Mouse (Mus musculus) liver, embryonic 15.5 days (tissue): ENCODE data around the gene Hemk1. TPM values are rescaled to one million over a fixed set of nuclear protein-coding genes. Genes with fewer than 3 reads are reported as not detected.
"Not testable (repeated sequence)": the region's sequence is repeated elsewhere in the genome, so short reads cannot be mapped to it uniquely, and the experiment has no call there.

Experiments
- ATAC-seq: fragments of 200-750 bp; cut with Nextera tagmentation; 2 replicates; pipeline ENCODE4 v1.8.0; 2017; ENCODE audit warnings: moderate number of reproducible peaks, mild to moderate bottlenecking, moderate library complexity; ENCODE audit not compliant: insufficient read depth
- H3K27ac ChIP-seq: fragments of 300-500 bp; sonication (generic); replicated peaks from 2 replicates; pipeline ENCODE4 v1.5.1; 2015; ENCODE audit warnings: mild to moderate bottlenecking, inconsistent platforms
- H3K27me3 ChIP-seq: fragments of 300-500 bp; sonication (generic); 2 replicates; pipeline ENCODE4 v1.6.1; 2015; ENCODE audit warnings: mild to moderate bottlenecking, inconsistent platforms
- H3K36me3 ChIP-seq: fragments of 300-500 bp; sonication (generic); replicated peaks from 2 replicates; pipeline ENCODE4 v1.6.1; 2015; ENCODE audit warnings: moderate library complexity, mild to moderate bottlenecking, inconsistent platforms
- H3K4me1 ChIP-seq: fragments of 300-500 bp; sonication (generic); replicated peaks from 2 replicates; pipeline ENCODE4 v1.6.1; 2015; ENCODE audit warnings: inconsistent platforms
- H3K4me2 ChIP-seq: fragments of 300-500 bp; sonication (generic); 2 replicates; pipeline ENCODE4 v1.6.1; 2015; ENCODE audit warnings: moderate library complexity, mild to moderate bottlenecking, inconsistent platforms
- H3K4me3 ChIP-seq: fragments of 300-500 bp; sonication (generic); replicated peaks from 2 replicates; pipeline ENCODE4 v1.5.1; 2015; ENCODE audit warnings: mild to moderate bottlenecking, inconsistent platforms
- H3K9ac ChIP-seq: fragments of 300-500 bp; sonication (generic); 2 replicates; pipeline ENCODE4 v1.6.1; 2015; ENCODE audit warnings: moderate library complexity, mild to moderate bottlenecking, inconsistent platforms
- H3K9me3 ChIP-seq: fragments of 300-500 bp; sonication (generic); replicated peaks from 2 replicates; pipeline ENCODE4 v1.6.1; 2016; ENCODE audit warnings: inconsistent platforms
- WGBS: fragments of 180-500 bp; shearing (Covaris S2); methylation state at CpG from one replicate; pipeline ENCODE4 v1.1.7; 2015; ENCODE audit warnings: mixed read lengths; ENCODE audit not compliant: insufficient replicate concordance; 5-methylcytosine and 5-hydroxymethylcytosine counted together
- polyA plus RNA-seq: library from polyadenylated mRNA; unstranded; fragments of >200 nt; fragmentation: Nextera tagmentation; extraction: Ambion mirVana; gene quantifications from 2 replicates; pipeline ENCODE4 v1.2.1, GENCODE M21; 2015

Hemk1 gene
- polyA plus RNA-seq, 1 experiment from 2014 or later = 3.7 TPM

DNA sequence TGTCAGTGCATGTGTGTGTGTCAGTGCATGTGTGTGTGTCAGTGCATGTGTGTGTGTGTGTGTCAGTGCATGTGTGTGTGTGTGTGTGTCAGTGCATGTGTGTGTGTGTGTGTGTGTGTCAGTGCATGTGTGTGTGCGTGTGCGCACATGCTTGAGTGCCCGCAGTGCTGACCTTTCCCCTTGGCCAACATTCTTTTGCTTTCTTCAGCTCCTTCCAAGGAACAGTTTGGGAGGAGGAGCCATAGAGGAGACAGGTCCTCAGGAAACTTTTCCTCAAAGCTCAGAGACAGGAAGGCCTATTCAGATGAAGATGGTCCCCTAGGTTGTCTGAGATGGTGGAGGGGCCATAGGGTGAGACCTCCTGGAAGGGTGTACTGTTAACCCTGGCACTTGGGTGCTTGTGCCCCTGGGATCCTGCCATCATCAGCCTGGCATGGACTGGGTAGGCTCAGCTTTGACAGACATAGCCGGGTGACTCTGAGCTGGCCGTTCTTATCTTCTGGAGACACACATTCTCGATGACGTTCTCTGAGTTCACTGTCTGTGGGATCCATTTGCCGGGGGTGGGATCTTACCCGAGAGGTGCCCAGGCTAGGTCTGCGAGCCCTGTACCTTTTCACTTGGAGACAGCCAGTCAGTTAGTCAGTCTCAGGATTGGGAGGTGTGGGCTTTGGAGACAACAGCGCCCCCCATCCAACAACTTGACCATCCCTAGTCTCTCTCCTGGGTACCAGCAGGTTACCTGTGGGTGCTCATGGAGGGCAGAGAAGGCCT, 30.9 kb downstream of the Hemk1 start:
- peak overlapping the region; percentile 66 for H3K27ac ChIP-seq
- H3K27me3 ChIP-seq = no peaks in the 10 kb centered on the region
- peak overlapping the region; percentile 18; the same call in 1 of the 2 replicates for H3K9ac ChIP-seq
- no peaks in the 10 kb centered on the region for H3K36me3 ChIP-seq
- H3K9me3 ChIP-seq = no peaks in the 10 kb centered on the region
- ATAC-seq = peak; percentile 78
- H3K4me3 ChIP-seq = no peak overlapping the region; the same call in 1 of the 2 replicates
- peak overlapping the region; percentile 51 for H3K4me2 ChIP-seq
- 40% methylated on average over 11 of the region's 11 CpGs for WGBS
- H3K4me1 ChIP-seq = peaks cover 70% of the 10 kb centered on the region

DNA sequence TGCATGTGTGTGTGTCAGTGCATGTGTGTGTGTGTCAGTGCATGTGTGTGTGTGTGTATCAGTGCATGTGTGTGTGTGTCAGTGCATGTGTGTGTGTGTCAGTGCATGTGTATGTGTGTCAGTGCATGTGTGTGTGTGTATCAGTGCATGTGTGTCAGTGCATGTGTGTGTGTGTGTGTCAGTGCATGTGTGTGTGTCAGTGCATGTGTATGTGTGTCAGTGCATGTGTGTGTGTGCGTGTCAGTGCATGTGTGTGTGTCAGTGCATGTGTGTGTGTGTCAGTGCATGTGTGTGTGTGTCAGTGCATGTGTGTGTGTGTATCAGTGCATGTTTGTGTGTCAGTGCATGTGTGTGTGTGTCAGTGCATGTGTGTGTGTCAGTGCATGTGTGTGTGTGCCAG, 31.5 kb downstream of the Hemk1 start:
- not testable (repeated sequence) for H3K9me3 ChIP-seq, ATAC-seq, H3K4me2 ChIP-seq, H3K27me3 ChIP-seq, H3K4me3 ChIP-seq, H3K9ac ChIP-seq, H3K36me3 ChIP-seq, H3K27ac ChIP-seq
- peaks cover 74% of the 10 kb centered on the region for H3K4me1 ChIP-seq
- 77% methylated on average over 1 of the region's 1 CpGs for whole genome bisulfite sequencing

- no peak for ATAC-seq
- Histone ChIP-seq H3K9me3 (no peaks in the 10 kb centered on the region), H3K9ac (no peak overlapping the region), H3K4me3 (no peak overlapping the region), H3K4me2 (no peak overlapping the region), H3K27ac (peak overlapping the region; percentile 53), H3K27me3 (no peaks in the 10 kb centered on the region), H3K4me1 (peaks cover 82% of the 10 kb centered on the region), H3K36me3 (peaks cover 13% of the 10 kb centered on the region)
- 63% methylated on average over 13 of the region's 13 CpGs for WGBS
Measured at GRCm38 (mm10) chr9:107305601-107306542, 32.3 kb downstream of the Hemk1 start.

- peaks cover 21% of the 10 kb centered on the region for H3K36me3 ChIP-seq
- no peaks in the 10 kb centered on the region for H3K9me3 ChIP-seq
- ATAC-seq = no peak
- 71% methylated on average over 4 of the region's 4 CpGs for WGBS
- H3K27ac ChIP-seq = no peak overlapping the region
- no peak overlapping the region for H3K9ac ChIP-seq
- H3K4me1 ChIP-seq = peaks cover 90% of the 10 kb centered on the region
- no peaks in the 10 kb centered on the region for H3K27me3 ChIP-seq
- H3K4me3 ChIP-seq = no peak overlapping the region
- H3K4me2 ChIP-seq = no peak overlapping the region
Measured at GRCm38 (mm10) chr9:107305012-107305411, 33.1 kb downstream of the Hemk1 start.

DNA sequence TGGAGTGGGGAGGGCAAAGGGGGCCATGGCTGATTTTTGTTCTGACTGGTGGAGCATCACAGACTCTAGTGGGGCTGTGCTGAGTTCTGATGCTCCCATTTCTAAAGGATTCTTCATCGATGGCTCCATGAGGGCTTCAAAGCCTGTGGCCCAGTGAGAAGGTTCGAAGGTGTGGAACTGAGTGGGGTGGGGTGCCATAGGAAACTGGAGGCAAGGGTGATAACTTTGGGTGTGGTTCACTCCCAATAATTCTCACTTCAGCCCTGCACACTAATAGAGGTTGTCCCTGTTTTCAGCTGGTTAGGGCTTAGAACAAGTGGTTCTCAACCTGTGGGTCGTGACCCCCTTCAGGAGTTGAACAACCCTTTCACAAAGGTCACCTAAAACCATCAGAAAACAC, 33.8 kb downstream of the Hemk1 start:
- Histone ChIP-seq H3K4me3 (no peak overlapping the region), H3K27ac (no peak overlapping the region; the same call in 1 of the 2 replicates), H3K4me1 (peaks cover 96% of the 10 kb centered on the region), H3K9me3 (no peaks in the 10 kb centered on the region), H3K9ac (no peak overlapping the region), H3K4me2 (peak overlapping the region; percentile 46), H3K27me3 (no peaks in the 10 kb centered on the region), H3K36me3 (peaks cover 22% of the 10 kb centered on the region)
- 35% methylated on average over 3 of the region's 3 CpGs for WGBS
- peak; percentile 49 for ATAC-seq

GRCm38 (mm10) chr9:107303900-107304299, 34.2 kb downstream of the Hemk1 start:
- no peak for ATAC-seq
- 75% methylated on average over 5 of the region's 5 CpGs for WGBS
- peaks cover 22% of the 10 kb centered on the region for H3K36me3 ChIP-seq
- H3K4me2 ChIP-seq = no peak overlapping the region
- no peak overlapping the region; the same call in 1 of the 2 replicates for H3K27ac ChIP-seq
- no peak overlapping the region for H3K9ac ChIP-seq
- H3K9me3 ChIP-seq = no peaks in the 10 kb centered on the region
- H3K4me3 ChIP-seq = no peak overlapping the region
- peaks cover 99% of the 10 kb centered on the region for H3K4me1 ChIP-seq
- H3K27me3 ChIP-seq = no peaks in the 10 kb centered on the region

DNA sequence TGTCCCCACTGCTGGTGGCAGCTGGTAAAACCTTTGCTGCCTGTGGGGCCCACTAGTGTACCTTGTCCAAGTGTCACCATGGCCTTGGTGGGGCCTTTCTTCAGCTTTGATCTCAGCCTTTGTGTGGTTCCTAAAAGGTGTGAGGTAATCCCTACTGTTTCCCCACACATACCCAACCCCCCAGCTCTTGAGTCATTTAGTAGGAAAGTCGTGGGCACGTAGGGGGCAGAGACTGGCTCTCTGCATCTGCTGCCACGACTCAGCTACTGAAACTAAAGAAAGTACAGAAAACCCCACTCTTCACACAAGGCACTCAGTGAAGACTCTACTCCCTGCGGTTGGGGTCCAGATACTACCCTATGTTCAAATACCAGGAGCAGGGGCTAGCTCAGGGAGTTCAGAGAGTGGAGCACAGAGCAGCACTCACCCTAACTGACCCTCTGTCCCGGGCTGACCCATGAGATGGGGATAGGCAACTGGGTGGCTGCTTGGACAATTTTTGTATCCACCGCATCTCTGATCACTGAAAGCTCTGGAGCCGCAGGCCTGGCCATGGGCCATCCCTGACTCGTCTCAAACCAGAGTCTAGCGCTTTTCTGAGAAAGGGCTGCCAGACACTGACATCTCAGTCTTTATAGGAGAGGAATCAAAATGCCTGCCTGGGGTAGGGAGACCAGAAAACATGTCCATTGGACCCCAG, 34.9 kb downstream of the Hemk1 start:
- WGBS = 71% methylated on average over 9 of the region's 9 CpGs
- Histone ChIP-seq H3K4me1 (peaks cover 99% of the 10 kb centered on the region), H3K9ac (no peak overlapping the region)

GRCm38 (mm10) chr9:107302592-107302991, 35.6 kb downstream of the Hemk1 start:
- Histone ChIP-seq H3K4me1 (peaks cover 99% of the 10 kb centered on the region), H3K27ac (peak overlapping the region; percentile 34; the same call in 1 of the 2 replicates), H3K9ac (no peak overlapping the region), H3K4me3 (no peak overlapping the region), H3K4me2 (no peak overlapping the region), H3K27me3 (no peaks in the 10 kb centered on the region), H3K36me3 (peaks cover 22% of the 10 kb centered on the region), H3K9me3 (no peaks in the 10 kb centered on the region)
- WGBS = 64% methylated on average over 7 of the region's 7 CpGs
- ATAC-seq = no peak

More for the DNA sequence above, 34.9 kb downstream of the Hemk1 start:
- Histone ChIP-seq H3K27ac (peak overlapping the region; percentile 34), H3K27me3 (no peaks in the 10 kb centered on the region), H3K4me2 (no peak overlapping the region), H3K36me3 (peaks cover 22% of the 10 kb centered on the region), H3K4me3 (no peak overlapping the region), H3K9me3 (no peaks in the 10 kb centered on the region)
- no peak for ATAC-seq

- Histone ChIP-seq H3K27me3 (no peaks in the 10 kb centered on the region), H3K27ac (no peak overlapping the region), H3K9ac (no peak overlapping the region), H3K36me3 (peaks cover 22% of the 10 kb centered on the region), H3K4me1 (peaks cover 99% of the 10 kb centered on the region), H3K9me3 (no peaks in the 10 kb centered on the region), H3K4me3 (no peak overlapping the region), H3K4me2 (no peak overlapping the region)
- 61% methylated on average over 17 of the region's 17 CpGs for WGBS
- no peak for ATAC-seq
Measured at GRCm38 (mm10) chr9:107301554-107302331, 36.4 kb downstream of the Hemk1 start.

GRCm38 (mm10) chr9:107300224-107300973, 37.8 kb downstream of the Hemk1 start:
- ATAC-seq = no peak
- Histone ChIP-seq H3K9me3 (no peaks in the 10 kb centered on the region), H3K27ac (no peak overlapping the region), H3K36me3 (peaks cover 22% of the 10 kb centered on the region), H3K4me3 (no peak overlapping the region), H3K9ac (no peak overlapping the region), H3K4me1 (peaks cover 96% of the 10 kb centered on the region), H3K4me2 (no peak overlapping the region; the same call in 1 of the 2 replicates), H3K27me3 (no peaks in the 10 kb centered on the region)
- WGBS = 84% methylated on average over 30 of the region's 30 CpGs
